Mouse (Mus musculus): ENCODE results near the gene Dcaf8. TPM values are rescaled to one million over a fixed set of nuclear protein-coding genes. Genes with fewer than 3 reads are reported as not detected.

Gene Dcaf8
- polyA plus RNA-seq, 1 experiment from 2014 or later, result 140 TPM

DNA sequence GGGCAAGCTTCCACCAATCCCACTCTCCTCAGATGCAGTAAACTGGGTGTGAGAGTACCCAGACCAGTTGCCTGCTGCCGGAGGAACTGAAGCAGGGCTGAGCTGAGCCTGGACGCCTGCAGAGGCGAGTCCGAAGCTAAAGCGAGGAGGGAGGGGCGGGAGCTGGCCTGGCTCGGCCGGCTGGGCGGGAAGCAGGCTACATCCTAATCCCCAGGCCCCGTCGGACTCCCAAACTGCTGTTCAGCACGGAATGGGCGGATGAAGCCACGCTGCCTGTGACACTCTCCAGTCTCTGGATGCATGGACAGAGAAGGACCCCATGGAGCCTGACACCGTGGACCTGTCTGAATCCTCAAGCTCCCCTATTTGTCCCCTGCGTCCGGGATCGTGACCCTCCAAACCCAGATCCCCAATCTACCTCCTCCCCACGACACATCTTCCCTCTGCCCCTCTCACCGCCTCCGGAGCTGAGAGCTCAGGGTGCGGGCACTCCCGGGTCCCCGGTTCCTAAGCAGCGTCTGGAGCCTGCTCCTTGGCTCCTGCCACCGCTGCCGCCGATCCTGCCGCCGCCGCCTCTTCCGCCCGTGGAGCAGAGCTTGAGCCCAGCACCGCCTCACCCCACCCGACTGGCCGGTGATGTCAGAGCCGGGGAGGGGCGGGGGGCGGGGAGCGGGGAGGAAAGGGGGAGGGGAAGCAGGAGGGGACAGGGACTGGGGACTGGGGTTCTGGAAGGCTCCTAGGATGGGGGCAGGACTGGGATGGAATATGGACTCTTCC, 58.4 kb downstream of the Dcaf8 start, which contains the start of gene Pea15a:
Gene Pea15a (minus strand): TSS at position 664 of the 777 bp plus-strand sequence.
- no peaks in the 10 kb centered on the region for H3K36me3 ChIP-seq
- H3K4me1 ChIP-seq, result peaks cover 59% of the 10 kb centered on the region
- peak within 1 kb of the TSS; percentile 87 for H3K27ac ChIP-seq (replicated peaks)
- H3K9ac ChIP-seq, result peak within 1 kb of the TSS; percentile 62
- peak within 1 kb of the TSS; percentile 64 for H3K4me3 ChIP-seq (replicated peaks)
- peak; percentile 86 for ATAC-seq (ENCODE audit: insufficient number of reproducible peaks, low FRiP score, low TSS enrichment, low read depth)
- no peaks in the 10 kb centered on the region for H3K9me3 ChIP-seq (replicated peaks)
- peak within 1 kb of the TSS; percentile 52 for H3K4me2 ChIP-seq (replicated peaks)
- no peaks in the 10 kb centered on the region for H3K27me3 ChIP-seq
- WGBS, result under 1% methylated on average over 37 of the region's 40 CpGs

DNA sequence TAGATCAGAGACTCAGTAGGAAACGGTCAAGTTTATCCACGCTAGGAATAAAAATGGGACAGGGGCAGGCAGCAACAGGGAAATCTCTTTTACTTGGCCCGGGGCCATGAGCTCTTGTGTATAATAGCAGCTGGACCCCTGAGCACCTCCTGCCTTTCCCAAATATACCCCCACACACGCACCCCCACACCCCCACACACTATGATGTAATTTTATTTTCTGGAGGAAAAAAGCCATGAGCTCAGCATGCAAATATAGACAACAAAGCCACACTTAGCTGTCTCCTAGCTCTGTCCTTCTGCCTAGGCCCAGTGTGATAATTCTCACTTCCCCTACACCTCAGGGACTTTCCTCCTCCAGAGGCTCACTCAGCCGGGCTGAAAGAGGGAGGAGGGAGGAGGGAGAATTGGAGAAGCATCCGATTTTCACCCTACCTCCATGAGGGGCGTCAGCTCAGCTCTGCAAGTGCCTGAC, 59.3 kb downstream of the Dcaf8 start:
- Histone ChIP-seq H3K4me2 (replicated peaks) (peak overlapping the region; percentile 52), H3K27ac (replicated peaks) (peak overlapping the region; percentile 87), H3K9ac (peak overlapping the region; percentile 62; the same call in 1 of the 2 replicates), H3K9me3 (replicated peaks) (no peaks in the 10 kb centered on the region), H3K4me1 (peaks cover 50% of the 10 kb centered on the region), H3K4me3 (replicated peaks) (peak overlapping the region; percentile 64), H3K27me3 (no peaks in the 10 kb centered on the region), H3K36me3 (no peaks in the 10 kb centered on the region)
- ATAC-seq (ENCODE audit: insufficient number of reproducible peaks, low FRiP score, low TSS enrichment, low read depth), result no peak
- 17% methylated on average over 7 of the region's 7 CpGs for WGBS

DNA sequence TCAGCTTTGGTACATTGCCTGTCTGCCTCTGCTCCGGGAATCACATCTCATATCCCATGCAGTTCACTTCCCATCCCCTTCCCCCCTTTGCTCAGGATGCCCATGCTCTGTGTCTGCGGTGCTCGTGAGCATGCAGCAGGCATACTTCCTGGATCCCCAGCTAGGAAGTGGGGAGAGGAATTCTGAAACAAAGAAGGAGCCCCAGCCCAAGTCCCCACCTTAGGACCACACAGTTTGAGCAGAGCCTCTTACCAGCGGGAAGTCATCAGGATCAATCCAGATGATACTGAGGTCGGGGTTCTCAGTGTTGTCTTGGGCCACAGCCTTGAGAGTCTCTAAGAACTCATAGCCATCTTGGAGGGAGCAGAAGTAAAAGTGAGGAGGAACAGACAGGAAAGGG, 64.9 kb downstream of the Dcaf8 start:
- WGBS, result 52% methylated on average over 5 of the region's 5 CpGs
- H3K27ac ChIP-seq (replicated peaks), result no peak overlapping the region
- no peak for ATAC-seq (ENCODE audit: insufficient number of reproducible peaks, low FRiP score, low TSS enrichment, low read depth)

DNA sequence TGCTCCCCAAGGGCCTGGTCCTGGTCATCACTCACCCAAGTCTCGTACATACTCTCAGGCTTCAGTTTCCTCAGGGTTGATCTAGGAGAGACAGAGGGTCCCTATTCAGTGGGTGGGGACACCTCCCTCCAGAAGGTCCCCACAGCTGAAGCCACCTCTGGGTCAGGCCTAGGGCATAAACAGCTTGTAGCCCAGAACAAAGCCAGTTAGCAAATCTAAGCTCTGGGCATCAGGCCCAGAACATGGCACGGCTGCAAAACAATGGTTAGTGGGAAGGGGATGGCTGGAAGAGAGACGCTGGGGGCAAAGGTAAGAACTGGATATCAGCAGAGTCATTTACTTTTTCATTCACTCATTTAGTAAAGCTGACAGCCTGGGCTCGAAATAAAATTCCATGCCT, 65.9 kb downstream of the Dcaf8 start:
- ATAC-seq (ENCODE audit: insufficient number of reproducible peaks, low FRiP score, low TSS enrichment, low read depth), result no peak
- H3K9me3 ChIP-seq (replicated peaks), result no peaks in the 10 kb centered on the region
- H3K9ac ChIP-seq, result no peak overlapping the region
- peaks cover 20% of the 10 kb centered on the region for H3K4me1 ChIP-seq
- no peaks in the 10 kb centered on the region for H3K36me3 ChIP-seq
- 0 out of 2 replicates have a peak overlapping the region, but pooled peaks have one; percentile 7 for H3K27ac ChIP-seq (replicated peaks)
- no peak overlapping the region for H3K4me3 ChIP-seq (replicated peaks)
- 57% methylated on average over 4 of the region's 4 CpGs for WGBS
- H3K4me2 ChIP-seq (replicated peaks), result no peak overlapping the region
- H3K27me3 ChIP-seq, result no peaks in the 10 kb centered on the region

More for the DNA sequence above, 64.9 kb downstream of the Dcaf8 start:
- no peak overlapping the region for H3K4me2 ChIP-seq (replicated peaks)
- H3K9ac ChIP-seq, result no peak overlapping the region
- H3K4me3 ChIP-seq (replicated peaks), result no peak overlapping the region
- no peaks in the 10 kb centered on the region for H3K27me3 ChIP-seq
- H3K4me1 ChIP-seq, result peaks cover 18% of the 10 kb centered on the region
- no peaks in the 10 kb centered on the region for H3K36me3 ChIP-seq
- H3K9me3 ChIP-seq (replicated peaks), result no peaks in the 10 kb centered on the region

DNA sequence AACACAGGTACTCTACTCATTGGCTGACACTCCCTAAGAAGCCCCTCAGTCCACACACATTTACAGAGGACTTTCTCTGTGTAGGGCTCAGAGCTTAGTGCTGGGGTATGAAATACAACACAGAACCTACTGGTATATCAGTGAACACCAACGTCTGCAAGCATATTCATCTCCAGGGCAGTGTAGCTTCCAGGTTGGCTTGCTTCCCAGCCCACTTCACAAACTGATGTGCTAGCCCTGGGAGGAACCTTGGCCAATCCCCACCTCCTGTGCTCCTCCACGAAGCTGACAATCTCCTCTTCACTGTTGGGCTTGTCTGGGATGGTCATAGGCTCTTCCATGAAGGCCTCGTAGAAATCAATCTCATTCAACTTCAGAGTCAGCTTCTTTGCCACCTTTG, 66.9 kb downstream of the Dcaf8 start:
- Histone ChIP-seq H3K4me1 (peaks cover 26% of the 10 kb centered on the region), H3K4me2 (replicated peaks) (no peak overlapping the region), H3K27me3 (no peaks in the 10 kb centered on the region), H3K4me3 (replicated peaks) (no peak overlapping the region), H3K9me3 (replicated peaks) (no peaks in the 10 kb centered on the region), H3K36me3 (no peaks in the 10 kb centered on the region), H3K9ac (no peak overlapping the region), H3K27ac (replicated peaks) (no peak overlapping the region)
- 51% methylated on average over 3 of the region's 3 CpGs for WGBS
- ATAC-seq (ENCODE audit: insufficient number of reproducible peaks, low FRiP score, low TSS enrichment, low read depth), result no peak

DNA sequence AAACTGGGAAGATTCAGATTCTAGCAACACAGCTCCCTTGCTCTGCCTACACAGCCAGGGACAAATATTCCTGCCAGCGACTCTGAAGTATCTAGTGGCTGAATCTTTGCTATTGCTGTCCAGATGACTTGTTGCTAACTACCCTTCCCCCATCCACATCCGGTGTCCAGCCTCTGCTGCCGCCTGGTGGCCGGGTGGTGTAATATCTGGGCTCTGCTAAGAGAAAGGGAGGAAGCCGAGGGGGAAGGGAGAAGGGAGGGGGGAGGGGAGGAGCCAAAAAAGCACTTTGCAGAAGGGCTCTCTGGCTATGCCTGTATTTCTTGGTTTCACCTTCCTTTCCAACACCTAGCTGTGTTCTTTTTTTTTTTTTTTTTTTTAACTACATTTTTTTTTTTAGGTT, 69.3 kb downstream of the Dcaf8 start:
- H3K36me3 ChIP-seq, result no peaks in the 10 kb centered on the region
- 1% methylated on average over 5 of the region's 5 CpGs for WGBS
- peak overlapping the region; percentile 37 for H3K9ac ChIP-seq
- peak overlapping the region; percentile 86 for H3K27ac ChIP-seq (replicated peaks)
- ATAC-seq (ENCODE audit: insufficient number of reproducible peaks, low FRiP score, low TSS enrichment, low read depth), result peak; percentile 39; the same call in 1 of the 2 replicates
- peak overlapping the region; percentile 45 for H3K4me2 ChIP-seq (replicated peaks)
- H3K9me3 ChIP-seq (replicated peaks), result no peaks in the 10 kb centered on the region
- H3K4me3 ChIP-seq (replicated peaks), result peak overlapping the region; percentile 31
- no peaks in the 10 kb centered on the region for H3K27me3 ChIP-seq
- peaks cover 50% of the 10 kb centered on the region for H3K4me1 ChIP-seq

DNA sequence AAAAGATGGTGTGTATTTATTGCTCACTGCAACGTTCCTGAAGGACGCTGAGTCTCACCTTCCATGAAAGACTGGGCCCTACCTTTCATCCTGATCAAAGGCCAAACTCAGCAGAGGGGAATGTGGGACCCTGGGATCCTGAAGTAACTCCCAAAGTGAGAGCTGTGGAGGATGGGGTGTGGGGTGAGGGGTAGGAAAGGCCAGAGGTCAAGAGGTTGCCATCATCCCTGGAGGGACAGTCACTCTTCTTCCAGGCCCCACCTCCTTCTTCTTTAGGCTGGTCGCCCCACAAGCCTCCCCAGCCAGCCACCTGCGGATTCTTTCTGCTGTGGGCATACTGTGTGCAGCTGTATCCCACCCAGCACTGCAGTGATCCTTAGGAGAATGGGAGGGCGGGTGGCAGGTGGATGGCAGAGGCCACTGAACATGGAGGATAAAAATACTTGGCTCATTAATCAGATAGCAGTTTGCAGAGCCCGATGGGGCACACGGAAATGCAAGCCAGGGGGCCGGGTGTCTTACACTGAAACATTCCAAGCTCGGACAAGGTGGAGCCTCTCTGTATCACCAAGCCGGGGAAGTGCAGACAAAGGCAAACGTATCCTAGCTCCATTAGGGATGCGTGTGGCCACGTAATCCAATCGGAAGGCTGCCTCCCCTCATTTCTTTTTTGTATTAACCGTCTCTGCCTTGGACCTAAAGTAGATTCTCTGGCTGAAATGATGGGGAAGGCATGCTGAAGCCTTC, 70.5 kb downstream of the Dcaf8 start:
- Histone ChIP-seq H3K9me3 (replicated peaks) (no peaks in the 10 kb centered on the region), H3K4me1 (peaks cover 52% of the 10 kb centered on the region), H3K9ac (no peak overlapping the region), H3K4me3 (replicated peaks) (no peak overlapping the region), H3K36me3 (no peaks in the 10 kb centered on the region), H3K27ac (replicated peaks) (peak overlapping the region; percentile 34; the same call in 1 of the 2 replicates), H3K27me3 (no peaks in the 10 kb centered on the region), H3K4me2 (replicated peaks) (no peak overlapping the region)
- ATAC-seq (ENCODE audit: insufficient number of reproducible peaks, low FRiP score, low TSS enrichment, low read depth), result no peak
- 54% methylated on average over 15 of the region's 15 CpGs for WGBS

DNA sequence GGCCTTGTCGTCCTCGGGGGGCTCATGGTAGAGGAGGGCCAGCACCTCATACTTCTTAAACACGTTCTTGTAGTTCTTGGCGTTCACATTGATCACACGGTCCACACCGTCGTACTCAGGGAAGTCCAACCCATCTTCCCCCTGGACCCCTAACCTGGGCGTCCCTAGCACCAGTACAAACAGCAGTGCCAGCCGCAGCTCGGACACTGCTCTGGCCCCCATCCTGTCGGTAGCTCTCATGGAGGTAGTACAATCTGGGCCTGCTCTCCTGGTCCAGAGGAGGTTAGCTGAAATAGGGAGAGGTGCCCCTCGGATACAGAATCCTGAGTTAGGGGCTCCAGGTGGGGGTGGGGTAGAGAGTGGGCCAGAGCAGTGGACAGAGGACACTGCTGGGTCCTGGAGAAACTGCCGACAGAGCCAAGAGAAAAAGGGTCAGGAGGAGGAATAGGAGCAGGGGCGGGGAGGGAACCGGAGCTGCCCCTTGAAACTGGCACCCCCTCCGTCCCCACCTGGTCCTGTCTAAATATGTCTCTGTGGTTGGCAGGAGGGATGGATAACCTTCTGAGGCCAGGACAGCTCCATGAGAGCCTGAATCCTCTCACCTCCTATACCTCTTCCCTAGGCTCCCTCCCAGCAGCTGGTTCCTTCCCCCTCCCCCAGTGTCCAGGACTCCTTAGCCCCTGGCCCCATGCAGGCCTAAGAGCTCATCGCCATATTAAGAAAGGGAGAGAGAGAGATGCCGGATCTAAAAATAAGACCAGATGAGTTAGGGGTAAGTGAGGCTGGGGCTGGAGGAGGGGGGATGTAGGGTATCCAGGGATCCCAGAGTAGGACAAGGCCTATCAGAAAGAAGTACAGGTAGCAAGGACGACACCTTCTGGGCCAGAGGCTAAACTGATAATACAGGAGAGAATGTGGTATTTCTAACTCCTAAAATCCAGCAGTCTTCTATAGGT, 71.8 kb downstream of the Dcaf8 start, which contains the start of gene Casq1:
Gene Casq1 (minus strand): TSS at position 418 of the 956 bp plus-strand sequence.
- Histone ChIP-seq H3K4me3 (replicated peaks) (no peak within 1 kb of the TSS), H3K9me3 (replicated peaks) (no peaks in the 10 kb centered on the region), H3K36me3 (no peaks in the 10 kb centered on the region), H3K27me3 (no peaks in the 10 kb centered on the region), H3K27ac (replicated peaks) (peak within 1 kb of the TSS; percentile 83), H3K4me2 (replicated peaks) (no peak within 1 kb of the TSS), H3K4me1 (peaks cover 44% of the 10 kb centered on the region), H3K9ac (no peak within 1 kb of the TSS)
- ATAC-seq (ENCODE audit: insufficient number of reproducible peaks, low FRiP score, low TSS enrichment, low read depth), result no peak
- 74% methylated on average over 19 of the region's 19 CpGs for WGBS

DNA sequence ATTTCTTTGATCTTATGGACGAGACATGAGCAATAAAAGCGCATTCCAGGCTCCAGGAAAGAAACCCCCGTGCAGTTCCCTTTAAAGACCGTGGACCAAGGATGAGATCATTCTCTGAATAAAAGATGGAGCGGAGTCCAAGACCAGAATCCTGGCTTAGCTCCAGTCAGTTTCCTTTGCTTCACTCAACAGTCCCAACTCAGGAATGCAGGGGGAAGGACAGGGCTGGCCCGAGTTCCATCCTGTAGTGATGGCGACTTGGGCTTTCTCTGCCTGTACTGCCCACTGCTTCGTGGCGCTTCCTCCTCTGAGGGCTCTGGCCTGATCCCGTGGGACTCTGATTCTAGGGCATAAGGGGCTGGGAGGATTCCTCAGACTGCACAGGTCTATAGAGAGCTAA, 72.5 kb downstream of the Dcaf8 start:
- WGBS, result 32% methylated on average over 10 of the region's 10 CpGs
- H3K4me3 ChIP-seq (replicated peaks), result no peak overlapping the region
- ATAC-seq (ENCODE audit: insufficient number of reproducible peaks, low FRiP score, low TSS enrichment, low read depth), result peak; percentile 32; the same call in 1 of the 2 replicates
- H3K4me1 ChIP-seq, result peaks cover 43% of the 10 kb centered on the region
- no peaks in the 10 kb centered on the region for H3K9me3 ChIP-seq (replicated peaks)
- peak overlapping the region; percentile 83 for H3K27ac ChIP-seq (replicated peaks)
- H3K9ac ChIP-seq, result no peak overlapping the region
- H3K36me3 ChIP-seq, result no peaks in the 10 kb centered on the region
- H3K27me3 ChIP-seq, result no peaks in the 10 kb centered on the region
- H3K4me2 ChIP-seq (replicated peaks), result no peak overlapping the region

DNA sequence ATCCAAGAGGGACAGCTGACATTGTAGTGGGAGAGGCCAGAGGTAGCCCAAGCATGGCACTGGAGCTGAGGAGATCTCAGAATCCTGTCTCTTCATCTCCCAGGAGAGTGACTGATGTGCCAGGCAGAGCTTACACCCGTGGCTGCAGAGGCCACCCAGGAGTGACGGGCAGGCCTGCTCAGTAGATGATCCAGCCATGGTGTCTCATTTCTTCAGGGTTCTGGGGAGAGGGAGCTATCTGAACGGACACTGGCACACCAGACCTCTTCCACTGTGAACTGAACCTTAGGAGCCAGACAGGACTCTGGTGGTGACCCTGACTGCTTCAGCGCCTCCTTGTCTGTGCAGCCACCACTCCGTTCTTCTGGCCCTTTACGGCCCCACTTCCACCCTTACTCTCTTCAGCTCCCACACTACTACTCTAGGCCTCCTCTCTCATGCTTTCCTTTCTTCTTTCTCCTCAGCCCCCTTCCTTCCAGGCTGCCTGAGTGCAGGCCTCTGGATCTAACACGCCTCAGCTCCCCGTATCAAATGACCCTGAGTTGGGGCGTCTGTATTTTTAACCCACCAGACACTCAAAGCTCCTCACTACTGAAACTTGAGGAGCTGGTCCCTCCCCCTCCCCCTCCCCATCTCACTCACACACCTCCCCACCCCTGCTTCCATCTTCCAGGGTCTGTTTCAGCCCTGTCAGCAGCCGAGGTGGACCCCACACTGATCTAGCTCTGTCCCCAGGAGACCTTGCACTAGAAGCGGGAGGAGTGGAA, 73.6 kb downstream of the Dcaf8 start:
- no peak overlapping the region for H3K9ac ChIP-seq
- H3K27ac ChIP-seq (replicated peaks), result peak overlapping the region; percentile 83
- no peaks in the 10 kb centered on the region for H3K27me3 ChIP-seq
- peaks cover 43% of the 10 kb centered on the region for H3K4me1 ChIP-seq
- no peak overlapping the region for H3K4me3 ChIP-seq (replicated peaks)
- 30% methylated on average over 11 of the region's 11 CpGs for WGBS
- H3K36me3 ChIP-seq, result no peaks in the 10 kb centered on the region
- ATAC-seq (ENCODE audit: insufficient number of reproducible peaks, low FRiP score, low TSS enrichment, low read depth), result peak; percentile 68
- H3K9me3 ChIP-seq (replicated peaks), result no peaks in the 10 kb centered on the region
- H3K4me2 ChIP-seq (replicated peaks), result no peak overlapping the region
